In the genomic region with DNA sequence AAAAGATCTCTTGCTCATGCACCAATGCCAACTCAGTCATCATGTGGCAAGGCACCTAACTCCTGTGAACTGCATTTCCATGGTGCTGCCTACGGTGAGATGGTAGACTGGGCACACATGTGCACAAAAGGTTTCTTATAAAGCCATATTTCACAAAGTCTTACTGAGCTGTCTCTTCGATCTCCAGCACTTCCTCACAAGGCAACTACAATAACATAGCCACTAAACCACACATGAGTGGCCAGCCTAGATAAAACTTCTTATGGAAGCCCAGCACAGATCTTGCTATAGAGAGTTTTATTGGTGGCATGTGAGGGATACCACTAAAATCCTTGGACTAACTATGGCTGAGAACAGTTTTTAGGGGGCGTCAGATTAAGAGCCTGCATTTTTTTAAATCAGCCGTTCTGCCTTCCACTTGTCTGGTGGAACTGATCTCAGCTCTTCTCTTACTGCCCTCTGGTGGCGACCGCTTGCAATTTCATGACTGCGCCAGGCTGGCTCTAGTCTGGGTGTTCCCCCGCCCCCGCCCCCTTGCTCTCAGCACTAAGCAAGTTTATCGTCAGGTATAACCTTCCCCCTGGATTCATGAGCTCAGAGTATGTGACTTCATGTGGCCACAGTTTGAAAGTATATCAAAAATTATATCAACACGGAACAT, we compare ENCODE assay signal across 9 mouse cellular contexts.
DNase-seq lines count a peak whose midpoint lies in the region; ATAC-seq and TF ChIP-seq lines count a peak whose summit lies in the region.
"Had no signal": no experiment of that assay in that cellular context is flagged by ENCODE, and none has a peak within 500 bp of the region (broad histone marks: within the 10 kb centered on the region; RNA-seq: fewer than 3 reads in every experiment).

No protein-coding gene starts in this region.

- peaks cover 4% of the 10 kb centered on the region; the same call in 1 of the 2 replicates for H3K27me3 ChIP-seq in heart, embryonic 12.5 days (replicated peaks)
- peaks cover 9% of the 10 kb centered on the region; the same call in 1 of the 2 replicates for H3K27me3 ChIP-seq in embryonic facial prominence, embryonic 13.5 days
- H3K27me3 ChIP-seq in heart, postnatal 0 days (ENCODE audit: control insufficient read depth, insufficient read depth, low read length): 0 out of 2 replicates have a peak, but pooled peaks cover 4% of the 10 kb centered on the region
- H3K27me3 ChIP-seq: liver, embryonic 13.5 days had no signal

- H3K9ac ChIP-seq in heart, embryonic 12.5 days: no peak overlapping the region
- no peak overlapping the region for H3K9ac ChIP-seq in embryonic facial prominence, embryonic 13.5 days
- no peak overlapping the region for H3K9ac ChIP-seq in heart, postnatal 0 days (replicated peaks; ENCODE audit: low read depth, low read length)
- H3K9ac ChIP-seq: liver, embryonic 13.5 days had no signal

- no peaks in the 10 kb centered on the region for H3K36me3 ChIP-seq in heart, embryonic 12.5 days
- H3K36me3 ChIP-seq in embryonic facial prominence, embryonic 13.5 days: no peaks in the 10 kb centered on the region
- no peaks in the 10 kb centered on the region for H3K36me3 ChIP-seq in heart, postnatal 0 days (replicated peaks; ENCODE audit: control insufficient read depth, insufficient read depth, low read length)
- H3K36me3 ChIP-seq: liver, embryonic 13.5 days had no signal

- H3K4me1 ChIP-seq in heart, embryonic 12.5 days (replicated peaks): peaks cover 12% of the 10 kb centered on the region; the same call in 1 of the 2 replicates
- peaks cover 11% of the 10 kb centered on the region; the same call in 1 of the 2 replicates for H3K4me1 ChIP-seq in embryonic facial prominence, embryonic 13.5 days
- no peaks in the 10 kb centered on the region for H3K4me1 ChIP-seq in heart, postnatal 0 days (ENCODE audit: control insufficient read depth, insufficient read depth)
- H3K4me1 ChIP-seq: liver, embryonic 13.5 days had no signal

- no peaks in the 10 kb centered on the region for H3K9me3 ChIP-seq in heart, embryonic 12.5 days (replicated peaks)
- H3K9me3 ChIP-seq in embryonic facial prominence, embryonic 13.5 days: 0 out of 2 replicates have a peak, but pooled peaks cover 4% of the 10 kb centered on the region
- H3K9me3 ChIP-seq in heart, postnatal 0 days (replicated peaks; ENCODE audit: control insufficient read depth, low read length): no peaks in the 10 kb centered on the region
- H3K9me3 ChIP-seq: liver, embryonic 13.5 days had no signal

- H3K4me2 ChIP-seq in heart, embryonic 12.5 days: no peak overlapping the region
- H3K4me2 ChIP-seq in embryonic facial prominence, embryonic 13.5 days: peak overlapping the region; percentile 27; the same call in 1 of the 2 replicates
- no peak overlapping the region for H3K4me2 ChIP-seq in heart, postnatal 0 days (ENCODE audit: low read depth, low read length)
- H3K4me2 ChIP-seq: liver, embryonic 13.5 days had no signal

- peak; percentile 85 for DNase-seq in heart, adult 11 months
- peak; percentile 72 to 73 for DNase-seq in adrenal gland, postnatal 36 days
- DNase-seq in heart, postnatal 0 days (ENCODE audit: low spot score): peak; percentile 54
- peak; percentile 69 for DNase-seq in layer of hippocampus, adult 9-11 months
- peak; percentile 36 for DNase-seq in lung, postnatal 25 days (ENCODE audit: low spot score)
- peak; percentile 66 to 79 for DNase-seq in right cerebral cortex, postnatal 36 days (ENCODE audit: low spot score in 2 of 2)
- DNase-seq: liver, embryonic 13.5 days had no signal

- WGBS in heart, embryonic 12.5 days: 19% methylated on average over 11 of the region's 11 CpGs
- 21% methylated on average over 11 of the region's 11 CpGs for WGBS in embryonic facial prominence, embryonic 13.5 days
- WGBS in heart, postnatal 0 days: 18% methylated on average over 11 of the region's 11 CpGs

- H3K27ac ChIP-seq in heart, embryonic 12.5 days (ENCODE audit: poor library complexity, severe bottlenecking): no peak overlapping the region
- no peak overlapping the region for H3K27ac ChIP-seq in embryonic facial prominence, embryonic 13.5 days
- no peak overlapping the region for H3K27ac ChIP-seq in heart, postnatal 0 days (ENCODE audit: low read depth)
- H3K27ac ChIP-seq: liver, embryonic 13.5 days had no signal

- TF ChIP-seq EP300 in heart, postnatal 0 days (IDR thresholded peaks at IDR 0.05; ENCODE audit: low read depth): no peak

- peak; percentile 74 for TF ChIP-seq CTCF in heart, postnatal 0 days (IDR thresholded peaks at IDR 0.05; ENCODE audit: low read depth)

- no peak overlapping the region for H3K4me3 ChIP-seq in heart, embryonic 12.5 days
- H3K4me3 ChIP-seq in embryonic facial prominence, embryonic 13.5 days: no peak overlapping the region
- H3K4me3 ChIP-seq in heart, postnatal 0 days (ENCODE audit: low read depth, low read length): no peak overlapping the region
- H3K4me3 ChIP-seq: liver, embryonic 13.5 days had no signal

- ATAC-seq in heart, embryonic 12.5 days (ENCODE audit: insufficient number of reproducible peaks, low FRiP score): no peak
- no peak for ATAC-seq in embryonic facial prominence, embryonic 13.5 days (ENCODE audit: insufficient number of reproducible peaks, insufficient read depth, low FRiP score, low TSS enrichment, low read depth)
- ATAC-seq in heart, postnatal 0 days (ENCODE audit: insufficient read depth, low read depth): no peak
